Mouse (Mus musculus) stomach, adult 2 months (tissue): Measurements from ENCODE around the gene Nup98. TPM values are rescaled to one million over a fixed set of nuclear protein-coding genes. Genes with fewer than 3 reads are reported as not detected.

Experiments
- polyA plus RNA-seq: library from polyadenylated mRNA; depleted of rRNA; stranded (reverse); fragments of >200 nt; gene quantifications from 2 replicates; pipeline ENCODE4 v1.2.3, GENCODE M21; 2012; rRNA removed

Gene Nup98
- 4.6 and 5.4 TPM in 2 replicates for polyA plus RNA-seq

DNA sequence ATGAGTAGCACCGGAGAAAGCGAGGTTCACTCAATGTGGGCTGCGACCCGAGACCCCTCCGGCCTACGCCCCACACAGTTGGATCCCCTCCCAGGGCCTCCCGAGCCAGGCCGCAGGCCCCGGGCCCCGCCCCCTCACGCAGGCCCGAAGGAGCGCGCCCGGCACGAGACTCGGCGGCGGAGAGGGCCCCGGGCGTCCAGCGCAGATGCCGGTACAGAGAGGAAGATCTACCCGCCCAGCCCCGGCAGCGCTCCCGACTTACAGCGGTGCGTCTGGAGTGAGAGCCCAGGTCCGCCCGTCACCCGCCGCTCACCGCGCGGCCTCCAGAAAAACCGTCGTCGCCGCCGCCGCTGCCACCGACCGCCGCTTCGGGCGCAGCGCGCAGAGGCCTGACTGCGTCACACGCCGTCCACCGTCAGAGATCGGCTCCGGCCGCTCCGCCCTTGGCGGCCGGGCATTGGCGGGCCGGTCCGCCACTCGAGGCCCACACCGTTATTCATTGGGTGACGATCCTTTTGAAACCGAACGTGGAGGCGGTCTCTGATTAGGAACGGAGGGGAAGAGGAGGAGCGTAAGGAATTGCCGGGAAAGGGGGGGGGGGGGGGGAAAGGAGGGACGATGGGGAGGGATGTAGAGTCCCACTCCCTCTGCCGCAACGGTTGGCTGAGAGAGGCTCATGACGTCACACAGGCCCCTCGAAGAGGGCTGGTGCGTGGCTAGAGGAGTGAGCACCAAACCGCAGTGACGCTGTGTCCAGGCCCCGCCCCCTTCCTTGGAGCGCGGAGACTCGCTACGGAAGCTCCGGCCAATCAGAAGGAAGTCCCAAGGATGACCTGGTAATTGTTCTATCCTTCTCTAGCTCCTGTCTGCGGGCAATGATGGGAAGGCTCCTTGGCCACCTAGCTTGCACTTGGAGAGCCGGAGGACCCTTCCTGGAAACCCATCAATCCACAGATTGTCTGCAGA is at the start of gene Nup98, which contains the start of gene Pgap2:
TSS of gene Nup98 (minus strand) at position 421 of the 966 bp plus-strand sequence.
TSS of gene Pgap2 (plus strand) at position 453 of the 966 bp plus-strand sequence.

DNA sequence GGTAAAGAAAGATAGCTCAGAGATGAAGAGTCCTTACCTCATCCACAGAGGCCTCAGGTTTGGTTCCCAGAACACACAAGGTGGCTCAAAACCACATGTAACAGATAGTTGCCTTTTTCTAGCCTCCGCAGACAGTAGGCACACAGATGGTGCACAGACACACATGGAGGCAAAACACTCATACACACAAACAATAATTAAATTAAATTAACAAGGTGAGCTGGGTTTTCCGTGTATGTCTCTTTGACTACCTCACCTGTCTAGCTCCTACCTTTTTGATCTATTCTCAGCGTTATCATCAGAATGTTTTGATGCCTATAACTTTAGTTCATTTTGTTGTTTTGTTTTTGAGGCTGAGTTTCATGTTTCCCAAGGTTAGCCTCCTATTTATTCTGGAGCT is 46.0 kb upstream of the Nup98 start, which contains the start of gene Rhog:
TSS of gene Rhog (minus strand) at position 101 of the 400 bp plus-strand sequence.

DNA sequence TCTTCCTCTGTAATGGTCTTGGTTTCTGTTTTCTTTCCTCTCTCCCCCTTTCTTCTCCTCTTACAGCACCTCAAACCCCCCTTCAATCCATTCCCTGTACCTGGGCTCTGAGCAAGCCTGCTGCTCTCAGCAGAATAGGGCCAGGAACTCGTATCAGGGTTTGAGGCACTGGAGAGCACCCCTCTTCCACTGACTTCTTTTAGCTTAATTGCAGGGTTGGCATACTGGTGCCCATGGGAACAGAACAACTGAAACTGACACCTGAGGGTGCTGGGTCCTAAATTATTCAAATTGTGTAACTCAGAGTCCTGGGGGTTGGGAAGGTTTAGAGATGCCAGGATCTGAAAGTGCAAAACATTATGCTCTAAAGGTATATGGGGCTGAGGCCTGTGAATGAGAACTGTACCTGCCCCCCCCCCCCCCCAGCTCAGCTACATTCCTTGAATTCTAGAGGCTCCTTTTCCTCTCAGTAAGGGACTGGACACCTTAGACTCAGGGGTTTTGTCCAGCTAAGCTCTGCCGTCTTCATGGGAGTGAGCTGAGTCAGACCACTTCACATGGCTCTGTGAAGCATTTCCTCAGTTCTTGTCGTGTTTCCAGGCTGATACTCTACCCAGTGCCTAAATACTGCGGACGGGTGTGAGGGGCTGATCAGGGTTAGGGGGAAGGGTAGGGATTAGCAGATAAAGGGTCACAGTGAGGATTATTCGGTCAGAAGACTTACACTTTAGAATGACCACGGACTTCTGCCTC is 93.2 kb downstream of the Nup98 start, which contains the start of gene Chrna10:
TSS of gene Chrna10 (minus strand) at position 250 of the 753 bp plus-strand sequence.

DNA sequence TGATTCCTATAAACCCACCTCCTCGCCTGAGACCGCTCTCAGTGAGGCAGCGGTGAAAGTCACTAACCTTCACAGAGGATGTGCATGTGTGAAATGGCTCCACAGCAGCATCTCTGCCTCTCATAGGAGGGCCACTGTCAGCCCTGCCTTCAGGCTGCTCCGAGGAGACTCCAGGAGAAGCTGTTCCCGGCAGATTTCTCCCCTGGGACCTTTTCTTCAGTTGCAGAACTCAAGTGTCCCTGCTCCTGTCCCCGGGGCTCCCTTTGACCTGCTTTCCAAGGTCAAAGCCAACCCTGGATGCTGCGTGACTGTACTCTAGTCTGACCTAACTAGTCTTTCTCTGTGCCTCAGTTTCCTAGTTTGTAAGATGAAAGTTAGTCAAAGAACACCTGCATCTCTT is 100.8 kb downstream of the Nup98 start, which contains the start of gene Art5:
TSS of gene Art5 (minus strand) at position 319 of the 400 bp plus-strand sequence.

DNA sequence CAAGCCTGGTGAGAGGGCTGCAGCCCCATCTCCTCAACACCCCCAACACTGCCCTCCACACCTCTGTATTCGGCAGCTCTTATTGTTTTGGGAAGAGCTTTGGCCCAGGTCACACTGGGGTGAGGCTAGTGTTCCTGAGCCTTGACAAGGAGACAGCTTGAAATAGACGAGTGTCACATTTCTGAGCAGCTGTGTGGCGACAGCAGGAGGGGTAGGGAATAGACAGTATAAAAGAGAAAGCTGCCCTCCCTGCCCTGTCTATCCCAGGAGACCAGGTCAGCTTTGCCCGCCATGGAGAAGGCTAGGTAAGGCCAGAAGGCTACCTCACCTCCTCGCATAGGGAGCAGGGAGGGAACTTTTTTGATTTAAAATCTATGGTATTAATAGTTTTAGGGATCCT is 108.5 kb downstream of the Nup98 start, which contains the start of gene Art1:
TSS of gene Art1 (plus strand) at position 257 of the 400 bp plus-strand sequence.

DNA sequence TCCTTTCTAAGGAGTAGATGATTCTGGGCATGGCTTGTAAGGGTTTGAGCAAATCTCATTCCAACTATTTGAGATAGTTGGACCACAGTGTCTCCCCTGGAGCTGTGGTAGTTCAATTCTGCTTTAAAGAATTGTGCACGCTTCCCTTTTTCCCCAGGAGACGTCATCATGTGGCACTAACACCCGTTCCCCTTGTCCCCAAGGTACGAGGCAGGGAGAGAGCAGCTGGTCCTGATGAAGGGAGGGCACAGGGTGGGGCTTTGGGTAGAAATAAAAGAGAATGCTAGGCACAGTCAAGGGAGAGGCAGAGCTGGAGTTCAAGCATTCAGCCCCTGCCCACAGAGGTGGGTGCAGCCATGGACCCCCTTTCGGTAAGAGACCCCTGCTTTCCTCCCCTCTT is 127.2 kb downstream of the Nup98 start, which contains the start of gene Trpc2:
TSS of gene Trpc2 (plus strand) at position 301 of the 400 bp plus-strand sequence.

Other genes starting within 250 kb of the Nup98 start
- gene Il18bp, start 191.5 kb downstream of the Nup98 start, polyA plus RNA-seq = 1.9 and 2.6 TPM in 2 replicates
- gene Rnf121, start 144.7 kb downstream of the Nup98 start, polyA plus RNA-seq = 10.6 and 12.9 TPM in 2 replicates
- 9.8 and 11.4 TPM in 2 replicates for gene Xndc1, start 144.7 kb downstream of the Nup98 start, polyA plus RNA-seq
- gene Xntrpc, start 144.5 kb downstream of the Nup98 start, polyA plus RNA-seq = 0.27 and 0.56 TPM in 2 replicates
- 0.38 and 0.76 TPM in 2 replicates for gene Trpc2, start 127.1 kb downstream of the Nup98 start, polyA plus RNA-seq
- 2.2 and 4.2 TPM in 2 replicates for gene Art1, start 108.4 kb downstream of the Nup98 start, polyA plus RNA-seq
- 0.16 and 0.40 TPM in 2 replicates for gene Art5, start 100.7 kb downstream of the Nup98 start, polyA plus RNA-seq
- gene Chrna10, start 93.3 kb downstream of the Nup98 start, polyA plus RNA-seq = 0.04 and 0.08 TPM in 2 replicates
- 118 and 123 TPM in 2 replicates for gene Pgap2, start within 50 bp of the Nup98 start, polyA plus RNA-seq
- gene Rhog, start 45.9 kb upstream of the Nup98 start, polyA plus RNA-seq = 48.4 and 53.1 TPM in 2 replicates
- 29.9 and 33.5 TPM in 2 replicates for gene Stim1, start 57.6 kb upstream of the Nup98 start, polyA plus RNA-seq
- gene Rrm1, start 231.5 kb upstream of the Nup98 start, polyA plus RNA-seq = 1.4 and 2.7 TPM in 2 replicates